Mouse (Mus musculus) bone marrow macrophage, adult 2 months (primary cell): ENCODE data around the gene Cd83.

Experiments used
- CTCF ChIP-seq: IDR thresholded peaks from 2 replicates; pipeline ENCODE4 v1.5.1; 2012; ENCODE audit warnings: low read depth, mild to moderate bottlenecking, low read length, moderate library complexity
- POLR2A ChIP-seq: IDR thresholded peaks from 2 replicates; pipeline ENCODE4 v1.6.1; 2012; ENCODE audit warnings: mild to moderate bottlenecking, low read depth, low read length, borderline replicate concordance

DNA sequence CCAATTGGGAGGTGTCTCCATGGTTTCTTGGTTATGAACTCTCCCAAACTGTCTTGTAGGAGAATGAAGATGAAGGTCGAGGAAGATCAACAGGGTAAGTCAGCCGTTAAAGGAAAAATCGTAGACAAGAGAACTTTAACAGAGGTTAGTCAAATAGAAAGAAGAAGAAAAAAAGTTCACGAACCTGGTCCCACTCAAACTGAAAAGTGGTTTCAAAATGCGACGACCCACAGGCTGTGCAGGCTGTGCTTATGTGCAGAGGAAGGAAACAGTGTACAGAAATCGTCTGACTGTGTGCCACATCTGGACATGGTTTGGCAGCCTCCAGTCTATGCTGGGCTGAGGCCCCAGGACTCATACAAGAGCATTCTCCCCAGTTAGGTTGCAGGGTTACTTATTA, 32.2 kb upstream of the Cd83 start:
- TF ChIP-seq CTCF (no peak), POLR2A (no peak)
